Mouse (Mus musculus): ENCODE data around the gene Tifab. TPM values are rescaled to one million over a fixed set of nuclear protein-coding genes. Genes with fewer than 3 reads are reported as not detected.

The Tifab gene
- polyA plus RNA-seq, 1 experiment: not detected

DNA sequence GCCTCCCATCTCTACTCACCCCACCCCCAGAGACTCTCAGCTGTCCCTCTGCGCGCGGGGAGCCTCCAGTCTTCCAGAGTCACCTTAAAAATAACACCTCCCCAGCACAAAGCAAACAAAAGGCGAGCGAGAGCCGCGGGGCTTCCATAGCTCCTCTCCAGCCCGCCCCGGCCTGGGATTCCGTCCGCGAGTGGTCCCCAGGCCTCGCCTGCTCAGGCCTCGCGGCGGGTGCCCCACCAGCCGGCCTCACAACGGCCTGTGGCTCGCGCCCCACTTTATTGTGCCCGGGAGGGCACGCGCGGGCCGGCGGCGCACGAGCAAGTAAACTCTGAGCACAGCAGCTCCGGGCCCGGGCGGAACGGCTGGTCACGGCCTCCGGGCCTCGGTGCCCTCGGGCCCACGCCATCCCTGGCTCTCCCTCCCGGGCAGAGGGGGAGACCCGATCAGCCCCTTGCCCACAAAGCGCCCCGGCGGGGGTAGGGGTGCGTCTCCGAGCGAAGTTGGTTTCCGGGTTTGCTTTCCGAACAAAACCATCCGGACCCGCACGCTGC is 44.0 kb downstream of the Tifab start:
- Histone ChIP-seq H3K4me1 (ENCODE audit: control insufficient read depth, insufficient read depth, low read length) (peaks cover 19% of the 10 kb centered on the region), H3K4me3 (ENCODE audit: insufficient read depth, low read depth, low read length) (peak overlapping the region; percentile 78), H3K27ac (ENCODE audit: insufficient read depth, low read depth, low read length) (no peak overlapping the region)
- under 1% methylated on average over 50 of the region's 50 CpGs for WGBS
- TF ChIP-seq CTCF (IDR thresholded peaks at IDR 0.05; ENCODE audit: insufficient read depth, low read depth, low read length) (no peak), POLR2A (IDR thresholded peaks at IDR 0.05; ENCODE audit: insufficient read depth, low read depth, low read length) (no peak)

DNA sequence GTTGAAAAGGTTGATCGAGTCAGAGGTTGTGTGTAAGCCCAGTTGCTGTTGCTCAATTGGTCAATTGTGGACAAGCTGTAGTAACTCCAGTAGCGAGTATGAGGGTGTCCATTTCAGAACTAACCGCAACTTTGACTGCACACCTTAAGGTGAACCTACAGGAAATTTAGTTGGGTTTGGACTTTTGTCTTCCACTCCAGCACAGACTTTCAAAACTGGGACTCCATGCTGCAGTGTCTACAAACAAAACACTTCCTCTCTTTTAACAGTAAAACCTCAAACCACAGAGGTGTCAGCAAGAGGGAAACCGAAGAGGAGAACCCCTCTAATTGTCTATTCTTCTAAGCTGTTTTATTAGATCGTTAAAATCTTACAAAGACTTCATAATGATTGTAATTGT is 44.7 kb downstream of the Tifab start:
- WGBS: 33% methylated on average over 5 of the region's 5 CpGs
- Histone ChIP-seq H3K4me3 (ENCODE audit: insufficient read depth, low read depth, low read length) (no peak overlapping the region), H3K4me1 (ENCODE audit: control insufficient read depth, insufficient read depth, low read length) (peaks cover 19% of the 10 kb centered on the region), H3K27ac (ENCODE audit: insufficient read depth, low read depth, low read length) (no peak overlapping the region)
- TF ChIP-seq POLR2A (IDR thresholded peaks at IDR 0.05; ENCODE audit: insufficient read depth, low read depth, low read length) (no peak), CTCF (IDR thresholded peaks at IDR 0.05; ENCODE audit: insufficient read depth, low read depth, low read length) (no peak)

DNA sequence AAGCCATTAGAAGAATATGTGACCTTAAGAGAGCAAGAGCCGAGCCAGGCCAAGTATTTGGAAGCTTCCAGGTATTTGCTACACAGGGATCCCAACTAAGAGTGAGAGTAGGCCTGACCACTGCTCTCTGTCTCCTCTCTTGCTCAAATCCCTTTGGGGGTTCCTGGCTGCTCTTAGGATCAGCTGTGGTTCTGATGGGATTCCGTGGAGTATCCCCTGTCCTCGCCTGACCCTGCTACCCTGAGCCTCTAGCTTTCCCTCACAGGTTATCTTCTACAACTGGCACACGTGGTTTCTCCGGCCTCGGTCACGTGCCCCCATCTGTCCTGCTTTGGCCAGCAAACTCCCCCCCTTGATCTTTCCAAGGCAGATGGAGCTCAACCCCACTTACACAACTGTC is 45.7 kb downstream of the Tifab start:
- Histone ChIP-seq H3K4me1 (ENCODE audit: control insufficient read depth, insufficient read depth, low read length) (peaks cover 19% of the 10 kb centered on the region), H3K4me3 (ENCODE audit: insufficient read depth, low read depth, low read length) (no peak overlapping the region), H3K27ac (ENCODE audit: insufficient read depth, low read depth, low read length) (no peak overlapping the region)
- TF ChIP-seq POLR2A (IDR thresholded peaks at IDR 0.05; ENCODE audit: insufficient read depth, low read depth, low read length): no peak
- TF ChIP-seq CTCF (IDR thresholded peaks at IDR 0.05; ENCODE audit: insufficient read depth, low read depth, low read length): no peak
- 85% methylated on average over 7 of the region's 7 CpGs for WGBS

DNA sequence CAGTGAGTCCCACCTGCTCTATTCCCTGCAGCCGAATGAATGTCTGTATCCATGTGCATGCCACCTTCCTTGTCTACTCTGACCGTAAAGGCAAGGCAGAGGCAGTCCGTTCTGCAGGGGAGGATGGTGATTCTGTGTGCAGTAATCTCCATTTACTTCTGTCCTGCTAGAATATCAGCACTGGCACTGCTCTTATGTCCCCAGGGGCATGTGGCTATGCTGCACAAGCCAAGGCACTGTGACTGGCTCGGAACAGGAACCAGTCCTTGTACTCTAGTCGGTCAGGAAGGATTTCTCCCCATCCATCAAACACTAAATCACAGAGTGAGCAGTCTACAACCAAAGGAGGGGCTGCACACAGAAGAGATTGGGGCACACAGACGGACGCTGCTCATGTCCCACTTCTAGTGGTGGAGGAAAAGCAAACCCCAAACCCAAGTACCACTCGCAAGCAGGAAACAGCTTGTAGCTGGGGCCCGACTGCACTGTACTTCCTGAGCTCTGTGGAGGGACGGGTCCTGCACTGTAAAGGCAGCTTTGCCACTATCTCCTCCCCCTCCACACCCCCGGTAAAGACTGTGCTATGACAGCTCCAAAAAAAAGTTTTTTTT is 46.3 kb downstream of the Tifab start:
- 80% methylated on average over 11 of the region's 11 CpGs for WGBS
- Histone ChIP-seq H3K27ac (ENCODE audit: insufficient read depth, low read depth, low read length) (no peak overlapping the region), H3K4me3 (ENCODE audit: insufficient read depth, low read depth, low read length) (no peak overlapping the region), H3K4me1 (ENCODE audit: control insufficient read depth, insufficient read depth, low read length) (peaks cover 19% of the 10 kb centered on the region)
- TF ChIP-seq CTCF (IDR thresholded peaks at IDR 0.05; ENCODE audit: insufficient read depth, low read depth, low read length) (no peak), POLR2A (IDR thresholded peaks at IDR 0.05; ENCODE audit: insufficient read depth, low read depth, low read length) (no peak)

DNA sequence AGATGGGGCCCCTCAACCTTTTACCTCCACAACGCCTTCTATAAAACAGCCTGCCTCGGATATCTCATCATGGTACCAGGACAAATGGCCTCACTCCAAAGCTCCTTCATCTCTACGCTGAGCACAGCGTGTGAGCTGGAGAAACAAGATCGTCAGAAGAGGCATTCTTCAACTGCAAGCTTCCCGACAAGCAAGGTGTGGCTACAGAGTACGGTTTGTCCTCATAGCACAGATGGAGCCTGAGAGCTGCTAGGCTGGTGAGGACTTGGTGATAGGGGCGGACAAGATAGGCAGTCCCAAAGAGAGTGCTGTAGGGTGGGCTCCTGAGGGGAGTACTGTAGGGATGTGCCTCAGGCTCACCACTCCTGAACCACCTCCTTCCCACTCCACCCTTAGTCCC is 48.1 kb downstream of the Tifab start:
- Histone ChIP-seq H3K4me3 (ENCODE audit: insufficient read depth, low read depth, low read length) (no peak overlapping the region), H3K27ac (ENCODE audit: insufficient read depth, low read depth, low read length) (no peak overlapping the region), H3K4me1 (ENCODE audit: control insufficient read depth, insufficient read depth, low read length) (peaks cover 19% of the 10 kb centered on the region)
- no peak for TF ChIP-seq CTCF (IDR thresholded peaks at IDR 0.05; ENCODE audit: insufficient read depth, low read depth, low read length)
- TF ChIP-seq POLR2A (IDR thresholded peaks at IDR 0.05; ENCODE audit: insufficient read depth, low read depth, low read length): no peak
- 89% methylated on average over 8 of the region's 8 CpGs for WGBS

DNA sequence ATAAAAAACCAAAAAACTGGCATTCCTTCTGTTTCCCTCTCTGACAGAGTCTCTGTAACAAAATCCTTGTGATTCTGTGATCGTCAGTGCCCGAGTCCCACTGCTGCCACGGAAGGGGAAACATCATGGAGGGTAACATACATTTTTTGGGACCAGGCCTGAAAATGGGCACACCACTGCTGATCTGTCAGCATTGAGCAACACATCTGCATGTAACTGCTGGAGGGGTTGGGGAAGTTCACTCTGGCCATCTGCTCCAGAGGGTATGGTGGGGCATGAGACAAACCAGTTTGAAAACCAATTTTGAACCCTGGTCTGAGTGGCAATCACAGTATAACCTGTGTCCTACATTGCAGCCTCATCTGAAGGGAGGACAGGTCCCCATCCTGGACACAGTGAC is 49.1 kb downstream of the Tifab start:
- WGBS: 95% methylated on average over 3 of the region's 3 CpGs
- Histone ChIP-seq H3K4me3 (ENCODE audit: insufficient read depth, low read depth, low read length) (no peak overlapping the region), H3K4me1 (ENCODE audit: control insufficient read depth, insufficient read depth, low read length) (peaks cover 19% of the 10 kb centered on the region), H3K27ac (ENCODE audit: insufficient read depth, low read depth, low read length) (no peak overlapping the region)
- TF ChIP-seq CTCF (IDR thresholded peaks at IDR 0.05; ENCODE audit: insufficient read depth, low read depth, low read length): no peak
- TF ChIP-seq POLR2A (IDR thresholded peaks at IDR 0.05; ENCODE audit: insufficient read depth, low read depth, low read length): no peak

DNA sequence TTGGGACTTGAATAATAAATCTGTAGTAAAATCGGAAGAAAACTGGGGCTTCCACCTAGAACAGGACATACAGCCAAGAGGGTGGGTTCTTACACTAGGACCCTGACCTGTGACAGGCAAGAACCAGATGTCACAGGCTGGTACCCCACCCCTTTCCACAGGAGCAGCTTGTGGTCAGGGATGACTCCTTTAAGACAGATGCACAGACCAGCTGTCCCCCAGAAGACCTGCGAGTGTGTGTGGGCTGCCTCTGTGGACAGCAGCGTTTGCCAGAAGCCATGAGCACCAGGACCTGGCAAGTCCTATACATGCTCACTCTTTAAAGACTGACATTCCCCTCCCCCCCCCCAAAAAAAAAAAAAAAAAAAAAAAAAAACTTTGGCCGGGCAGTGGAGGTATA is 49.7 kb downstream of the Tifab start:
- no peak for TF ChIP-seq POLR2A (IDR thresholded peaks at IDR 0.05; ENCODE audit: insufficient read depth, low read depth, low read length)
- no peak for TF ChIP-seq CTCF (IDR thresholded peaks at IDR 0.05; ENCODE audit: insufficient read depth, low read depth, low read length)
- 94% methylated on average over 4 of the region's 4 CpGs for WGBS
- no peak overlapping the region for H3K27ac ChIP-seq (ENCODE audit: insufficient read depth, low read depth, low read length)
- H3K4me3 ChIP-seq (ENCODE audit: insufficient read depth, low read depth, low read length): no peak overlapping the region
- H3K4me1 ChIP-seq (ENCODE audit: control insufficient read depth, insufficient read depth, low read length): peaks cover 16% of the 10 kb centered on the region

DNA sequence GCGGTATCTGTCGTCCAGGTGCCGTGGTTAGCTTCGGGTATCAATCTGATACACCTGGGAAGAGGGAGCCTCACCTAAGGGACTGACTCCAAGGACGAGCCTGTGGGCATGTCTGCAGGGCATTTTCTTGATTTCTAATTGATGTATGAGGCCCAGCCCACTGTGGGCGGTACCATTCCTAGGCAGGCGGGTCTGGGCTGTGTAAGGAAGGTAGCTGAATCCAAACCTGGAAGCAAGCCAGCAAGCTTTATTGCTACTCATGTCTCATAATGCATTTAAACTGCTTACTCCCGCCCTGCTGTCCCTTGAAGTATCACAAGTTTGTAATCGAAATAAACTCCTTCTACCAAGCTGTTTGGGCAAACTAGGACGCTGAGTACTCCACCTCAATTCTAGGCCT is 53.1 kb downstream of the Tifab start:
- Histone ChIP-seq H3K4me3 (ENCODE audit: insufficient read depth, low read depth, low read length) (no peak overlapping the region), H3K4me1 (ENCODE audit: control insufficient read depth, insufficient read depth, low read length) (peaks cover 3% of the 10 kb centered on the region), H3K27ac (ENCODE audit: insufficient read depth, low read depth, low read length) (no peak overlapping the region)
- TF ChIP-seq CTCF (IDR thresholded peaks at IDR 0.05; ENCODE audit: insufficient read depth, low read depth, low read length) (no peak), POLR2A (IDR thresholded peaks at IDR 0.05; ENCODE audit: insufficient read depth, low read depth, low read length) (no peak)
- 93% methylated on average over 10 of the region's 10 CpGs for WGBS

Other genes starting within 250 kb of the Tifab start
- gene H2afy, start 42.5 kb downstream of the Tifab start, polyA plus RNA-seq (2012; ENCODE audit: insufficient read depth, insufficient read length, low replicate concordance, missing spikeins): 408 TPM in 1 of 2 replicates, not detected in the other
- gene Neurog1, start 73.3 kb upstream of the Tifab start, polyA plus RNA-seq (2012; ENCODE audit: insufficient read depth, insufficient read length, low replicate concordance, missing spikeins): not detected in 2 replicates
- not detected in 2 replicates for gene Cxcl14, start 117.7 kb upstream of the Tifab start, polyA plus RNA-seq (2012; ENCODE audit: insufficient read depth, insufficient read length, low replicate concordance, missing spikeins)
- gene Gm3045, start 247.7 kb upstream of the Tifab start, polyA plus RNA-seq (2012; ENCODE audit: insufficient read depth, insufficient read length, low replicate concordance, missing spikeins): not detected in 2 replicates

All from olfactory bulb, adult 2 months (tissue).